Mouse (Mus musculus) megakaryocyte-erythroid progenitor cell, adult 5-6 weeks (primary cell): ENCODE measurements around the gene Parp6. TPM values are rescaled to one million over a fixed set of nuclear protein-coding genes. Genes with fewer than 3 reads are reported as not detected.

Experiments
- ATAC-seq: replicated peaks from 2 replicates; pipeline ENCODE4 v1.8.0; 2016; ENCODE audit warnings: mild to moderate bottlenecking, inconsistent platforms; ENCODE audit not compliant: severe bottlenecking, poor library complexity, low FRiP score, low TSS enrichment
- total RNA-seq, 2 experiments: library from RNA; stranded (forward) in 1 of 2; stranded (reverse) in 1 of 2; fragments of 200-1000, 215-1000 nt in 1 of 2; fragments of >200 nt in 1 of 2; fragmentation: Nextera tagmentation in 1 of 2; gene quantifications; 2 replicates each; pipeline ENCODE4 v1.2.3; 2014 to 2017

Gene Parp6
- total RNA-seq, 2 experiments from 2014 or later, result 34.7 to 39.6 TPM

GRCm38 (mm10) chr9:59654450-59654983 lies 37.4 kb downstream of the Parp6 start:
- no peak for ATAC-seq

GRCm38 (mm10) chr9:59655958-59656634 lies 39.0 kb downstream of the Parp6 start, which contains the start of gene Pkm:
Gene Pkm (plus strand): TSS chr9:59656368.
- ATAC-seq, result peak; percentile 62

- ATAC-seq, result 0 out of 2 replicates have a peak, but pooled peaks have one; percentile 7
Observed at GRCm38 (mm10) chr9:59656635-59657617, 39.8 kb downstream of the Parp6 start.

GRCm38 (mm10) chr9:59658146-59658545 lies 41.1 kb downstream of the Parp6 start:
- no peak for ATAC-seq

GRCm38 (mm10) chr9:59659036-59660026 lies 42.2 kb downstream of the Parp6 start:
- ATAC-seq, result peak; percentile 80

- ATAC-seq, result no peak
Observed at GRCm38 (mm10) chr9:59660421-59660820, 43.3 kb downstream of the Parp6 start.

GRCm38 (mm10) chr9:59661298-59661975 lies 44.4 kb downstream of the Parp6 start:
- ATAC-seq, result no peak

GRCm38 (mm10) chr9:59663226-59663625 lies 46.1 kb downstream of the Parp6 start:
- no peak for ATAC-seq

GRCm38 (mm10) chr9:59663957-59664356 lies 46.9 kb downstream of the Parp6 start:
- no peak for ATAC-seq

GRCm38 (mm10) chr9:59664664-59665256 lies 47.7 kb downstream of the Parp6 start:
- ATAC-seq, result no peak

- ATAC-seq, result no peak
Observed at GRCm38 (mm10) chr9:59666016-59666415, 48.9 kb downstream of the Parp6 start.

- ATAC-seq, result no peak
Observed at GRCm38 (mm10) chr9:59666813-59667212, 49.7 kb downstream of the Parp6 start.

GRCm38 (mm10) chr9:59667250-59667649 lies 50.2 kb downstream of the Parp6 start:
- ATAC-seq, result peak; percentile 71

- ATAC-seq, result no peak
Observed at GRCm38 (mm10) chr9:59667904-59668303, 50.8 kb downstream of the Parp6 start.

GRCm38 (mm10) chr9:59668473-59668872 lies 51.4 kb downstream of the Parp6 start:
- no peak for ATAC-seq

- ATAC-seq, result no peak
Observed at GRCm38 (mm10) chr9:59669172-59669571, 52.1 kb downstream of the Parp6 start.

- ATAC-seq, result peak; percentile 89
Observed at GRCm38 (mm10) chr9:59672195-59672894, 55.3 kb downstream of the Parp6 start.
